Mouse (Mus musculus) right cerebral cortex, postnatal 25 days (tissue): Measurements from ENCODE around the gene Gimap7.

ENCODE experiments used
- DNase-seq: peaks from one replicate; pipeline ENCODE4 v3.0.0; 2022

Gimap7 gene

DNA sequence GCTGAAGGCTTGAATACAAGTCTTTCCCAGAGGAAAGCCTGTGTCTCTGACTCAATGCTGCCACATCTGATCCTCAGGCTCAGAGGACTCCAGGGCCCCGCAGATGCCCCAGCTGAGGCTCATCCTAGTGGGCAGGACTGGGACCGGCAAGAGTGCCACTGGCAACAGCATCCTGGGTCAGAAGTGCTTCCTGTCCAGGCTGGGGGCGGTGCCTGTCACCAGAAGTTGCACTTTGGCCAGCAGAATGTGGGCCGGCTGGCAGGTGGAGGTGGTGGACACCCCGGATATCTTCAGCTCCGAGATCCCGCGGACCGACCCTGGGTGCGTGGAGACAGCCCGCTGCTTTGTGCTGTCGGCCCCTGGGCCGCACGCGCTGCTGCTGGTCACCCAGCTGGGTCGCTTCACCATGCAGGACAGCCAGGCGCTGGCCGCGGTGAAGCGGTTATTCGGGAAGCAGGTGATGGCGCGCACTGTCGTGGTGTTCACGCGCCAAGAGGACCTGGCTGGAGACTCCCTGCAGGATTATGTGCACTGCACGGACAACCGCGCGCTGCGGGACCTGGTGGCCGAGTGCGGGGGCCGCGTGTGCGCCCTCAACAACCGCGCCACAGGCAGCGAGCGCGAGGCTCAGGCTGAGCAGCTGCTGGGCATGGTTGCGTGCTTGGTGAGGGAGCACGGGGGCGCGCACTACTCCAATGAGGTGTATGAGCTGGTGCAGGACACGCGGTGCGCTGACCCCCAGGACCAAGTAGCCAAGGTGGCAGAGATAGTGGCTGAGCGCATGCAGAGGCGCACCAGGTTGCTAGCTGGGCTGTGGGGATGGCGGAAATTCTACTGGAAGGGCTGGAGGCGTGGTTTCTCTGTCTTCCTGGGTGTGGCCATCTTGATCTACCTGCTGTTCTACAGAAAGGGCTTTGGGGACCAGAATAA is 24.3 kb downstream of the Gimap7 start:
- peak; percentile 16 for DNase-seq

DNA sequence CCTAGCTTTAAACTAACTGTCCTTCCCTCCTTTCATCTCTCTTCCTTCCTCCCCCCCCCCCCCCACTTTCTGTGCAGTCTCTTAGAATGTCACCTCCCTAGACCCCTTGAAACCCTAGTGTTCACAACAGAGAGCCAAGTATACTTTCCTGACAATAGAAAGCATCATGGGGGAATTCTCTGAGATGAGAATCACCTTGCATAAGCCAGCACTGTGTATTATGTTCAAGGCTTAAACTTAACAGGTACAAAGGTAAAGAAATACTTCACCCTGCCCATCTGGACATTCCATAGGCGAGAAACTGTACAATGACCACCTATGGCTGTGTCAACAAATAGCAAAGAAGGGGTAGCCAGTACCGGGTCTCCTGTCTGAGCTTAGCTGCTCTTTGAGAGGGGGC is 27.1 kb downstream of the Gimap7 start:
- no peak for DNase-seq

DNA sequence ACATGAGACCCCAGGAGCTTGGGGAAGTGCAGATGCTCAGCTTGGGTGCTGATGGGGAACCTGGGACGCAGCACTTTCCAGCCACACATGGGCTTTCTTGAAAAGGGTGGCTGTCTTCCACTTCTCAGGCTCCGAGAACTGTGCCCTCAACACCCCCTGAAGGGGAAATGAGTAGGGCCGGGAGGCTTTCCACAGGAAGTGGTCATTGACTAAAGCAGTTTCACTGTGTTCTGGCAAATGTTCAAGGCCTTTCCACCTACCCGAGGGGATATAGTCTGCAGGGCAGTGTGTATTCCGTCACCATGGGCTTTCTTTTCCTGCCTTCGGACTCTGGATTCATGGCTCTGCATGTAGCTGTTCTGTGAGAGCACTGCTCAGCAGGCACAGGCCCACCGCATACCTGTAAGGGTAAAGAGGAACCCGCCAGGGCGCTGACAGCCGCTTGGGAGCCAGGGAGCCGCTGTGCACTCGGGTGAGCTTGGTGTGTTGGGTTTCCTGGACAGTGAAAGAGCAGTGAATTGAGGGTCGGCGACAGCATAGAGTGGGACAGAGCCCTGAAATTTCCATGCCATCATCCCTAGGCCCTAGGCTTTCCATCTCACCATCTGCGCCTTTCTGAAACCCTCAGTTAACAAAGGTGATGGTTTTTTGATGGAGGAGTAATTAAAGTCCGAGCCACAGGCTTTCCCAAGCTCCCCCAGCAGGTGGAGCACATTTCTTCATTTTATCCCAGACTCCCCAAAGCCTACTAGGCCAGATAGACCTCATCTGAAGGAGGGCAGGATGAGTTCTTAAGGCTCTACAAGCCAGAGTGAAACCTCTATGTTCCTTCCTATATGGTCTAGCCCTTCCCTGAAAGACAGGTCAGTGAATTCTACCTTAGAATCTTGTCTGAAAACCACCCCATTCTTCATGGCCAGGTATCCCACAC is 27.8 kb downstream of the Gimap7 start, which contains the start of gene Gimap5:
TSS of gene Gimap5 (plus strand) at position 239 of the 931 bp plus-strand sequence.
- no peak for DNase-seq

DNA sequence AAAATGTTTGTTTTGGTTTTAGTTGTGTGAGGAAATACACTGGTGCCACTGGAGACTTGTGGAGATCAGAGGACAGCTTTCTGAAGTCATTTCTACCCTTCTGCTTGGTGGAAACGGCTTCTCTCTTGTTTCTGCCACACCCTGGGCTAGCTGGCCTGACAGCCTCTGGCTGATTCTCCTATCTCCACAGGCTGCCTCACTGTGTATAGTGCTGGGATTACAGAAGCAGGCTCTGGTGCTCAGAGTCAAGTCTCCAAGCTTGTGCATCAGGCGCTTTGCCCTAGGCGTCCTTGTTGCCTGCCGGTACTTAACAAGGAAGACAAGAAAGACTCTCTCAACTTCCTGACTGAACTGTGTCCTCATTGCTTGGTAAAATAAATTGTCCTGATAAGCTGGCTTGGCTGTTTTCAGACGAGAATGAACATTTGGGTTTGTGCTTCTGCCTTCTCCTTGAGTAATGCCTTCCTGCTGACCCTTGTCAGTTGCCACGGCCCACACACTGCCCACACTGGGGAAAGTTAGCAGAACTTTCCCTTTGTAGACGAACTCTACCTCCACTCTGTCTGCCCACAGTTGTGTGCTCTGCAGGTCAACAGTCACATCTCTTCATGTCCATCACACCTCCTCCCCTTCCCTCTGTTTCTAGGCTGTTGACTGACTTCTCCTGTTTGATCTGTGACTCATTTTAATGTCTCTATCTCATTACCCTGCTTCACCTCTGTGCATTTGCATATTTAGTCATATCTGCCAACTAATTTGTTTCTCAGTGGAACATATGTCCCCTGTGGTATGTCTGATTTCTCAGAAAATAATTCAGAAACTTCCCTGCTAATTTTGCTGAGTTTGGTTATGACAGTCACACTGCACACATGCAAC is 28.9 kb downstream of the Gimap7 start:
- no peak for DNase-seq

DNA sequence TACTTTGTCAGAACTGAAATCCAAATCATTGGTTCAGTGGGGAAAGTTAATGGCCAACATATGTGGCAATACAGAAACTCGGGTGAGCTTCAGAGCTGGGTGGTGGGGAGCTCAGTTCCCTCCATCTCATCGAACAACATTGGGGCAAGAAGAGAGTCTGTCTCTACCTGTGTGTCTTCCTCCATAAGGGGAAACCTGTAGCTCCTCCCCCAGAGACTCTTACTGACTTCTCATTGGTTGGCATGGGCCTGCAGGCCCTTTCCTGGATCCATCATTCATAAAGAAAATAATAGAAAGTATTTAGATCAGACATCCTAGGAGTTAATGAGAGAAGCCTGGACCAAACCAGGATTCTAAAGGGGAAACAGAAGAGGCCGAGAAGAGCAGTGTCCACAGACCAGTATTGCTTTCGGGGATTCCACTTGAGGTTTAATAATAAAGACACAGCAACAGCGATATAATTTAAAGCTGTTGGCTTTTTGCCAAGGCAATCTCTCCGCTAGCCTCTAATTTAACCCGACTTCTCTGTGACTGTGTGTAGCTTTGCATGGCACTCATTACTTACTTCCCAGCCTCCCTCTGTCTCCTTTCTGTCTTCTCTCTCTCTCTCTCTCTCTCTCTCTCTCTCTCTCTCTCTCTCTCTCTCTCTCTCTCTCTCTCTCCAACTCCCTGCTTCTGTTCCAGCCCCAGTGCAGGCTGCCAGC is 45.3 kb downstream of the Gimap7 start:
- DNase-seq = no peak

DNA sequence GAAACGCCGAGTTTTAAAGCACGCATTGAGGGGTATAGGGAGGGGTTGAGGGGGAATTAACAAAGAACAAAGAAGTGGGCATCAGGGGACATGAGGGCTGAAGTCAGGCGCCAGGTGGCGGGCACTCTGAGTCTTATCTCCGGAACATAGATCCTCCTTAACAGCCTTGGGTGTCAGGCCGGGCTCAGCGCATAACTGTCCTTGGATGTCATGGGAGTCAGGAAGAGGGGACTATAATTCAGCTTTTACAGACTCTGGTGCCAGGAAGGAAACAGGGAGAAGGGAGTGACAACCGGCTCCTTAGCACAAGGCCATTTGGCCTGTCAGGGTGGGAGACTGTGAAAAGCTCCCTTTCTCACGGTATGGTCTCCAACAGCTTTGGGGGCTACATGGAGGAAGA is 46.1 kb downstream of the Gimap7 start:
- DNase-seq = no peak

DNA sequence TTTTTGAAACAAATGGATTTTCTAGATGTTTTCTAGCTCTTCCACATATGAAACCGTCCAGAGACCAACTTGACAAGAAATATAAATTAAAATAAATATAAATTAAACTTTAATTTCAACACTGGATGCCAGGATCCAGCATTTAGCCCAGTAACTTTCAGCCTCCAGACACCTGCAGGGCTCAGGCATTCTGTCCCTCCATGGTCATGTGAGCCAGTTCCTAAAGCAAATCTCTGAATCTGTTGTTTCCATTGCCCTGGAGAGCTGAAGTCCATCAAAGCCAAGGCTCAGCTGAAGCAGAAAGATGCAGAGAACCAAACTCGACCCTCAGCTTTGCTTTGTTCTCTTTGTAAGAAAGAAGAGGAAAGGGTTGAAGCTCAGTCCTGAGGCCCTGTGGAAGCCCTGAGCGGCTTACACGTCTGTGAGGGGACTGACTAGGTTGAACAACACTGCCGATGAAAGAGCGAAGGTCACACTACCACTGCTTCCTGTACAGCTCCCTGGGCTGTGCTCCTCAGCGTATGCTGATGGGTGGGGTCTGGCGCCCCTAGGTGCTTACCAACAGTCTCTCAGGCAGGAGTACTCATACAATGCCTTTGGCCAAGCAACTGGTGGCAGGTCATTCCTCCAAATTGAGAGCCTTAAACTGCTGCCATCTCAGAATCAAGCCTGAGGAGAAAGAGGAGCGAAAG is 49.9 kb downstream of the Gimap7 start:
- DNase-seq = no peak

DNA sequence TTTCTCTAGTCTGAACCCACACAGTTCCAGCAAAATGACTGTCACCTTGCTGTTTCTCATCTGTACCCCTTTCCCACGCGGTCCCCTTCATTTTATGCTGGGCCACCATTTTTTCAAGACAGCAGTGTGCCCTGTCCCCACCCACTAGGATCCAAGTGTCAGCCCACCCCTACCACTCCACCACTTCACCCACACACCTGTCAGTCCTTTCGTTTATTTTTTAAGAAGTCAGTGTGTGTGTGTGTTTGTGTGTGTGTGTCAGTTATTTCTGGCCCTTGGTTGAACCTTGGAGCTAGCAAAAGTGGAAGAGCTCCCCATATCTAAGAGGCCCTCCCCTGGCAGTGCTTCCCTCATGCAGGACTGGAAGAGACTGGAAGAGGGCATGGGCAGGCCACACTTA is 50.5 kb downstream of the Gimap7 start:
- DNase-seq = no peak

DNA sequence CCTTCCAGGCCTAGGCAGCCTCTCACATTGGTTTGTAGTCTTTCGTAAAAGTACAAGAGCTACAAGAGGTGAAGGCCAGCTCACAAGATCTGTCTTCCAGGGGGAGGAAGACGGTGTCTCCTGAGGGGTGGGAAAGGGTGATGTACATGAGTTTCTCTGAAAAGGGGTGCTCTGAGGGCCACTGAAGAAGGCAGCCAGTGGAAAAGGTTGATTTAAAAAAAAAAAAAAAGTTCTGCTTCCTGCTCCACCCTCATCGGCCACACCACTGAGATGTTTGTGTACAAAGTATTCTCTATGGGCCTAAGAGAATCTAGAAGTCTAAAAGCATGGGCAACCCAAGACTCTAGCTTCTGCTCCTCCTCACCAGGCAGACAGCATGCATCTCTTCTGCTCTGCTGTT is 52.3 kb downstream of the Gimap7 start, which contains the start of gene Gimap3:
TSS of gene Gimap3 (minus strand) at position 156 of the 400 bp plus-strand sequence.
- no peak for DNase-seq

DNA sequence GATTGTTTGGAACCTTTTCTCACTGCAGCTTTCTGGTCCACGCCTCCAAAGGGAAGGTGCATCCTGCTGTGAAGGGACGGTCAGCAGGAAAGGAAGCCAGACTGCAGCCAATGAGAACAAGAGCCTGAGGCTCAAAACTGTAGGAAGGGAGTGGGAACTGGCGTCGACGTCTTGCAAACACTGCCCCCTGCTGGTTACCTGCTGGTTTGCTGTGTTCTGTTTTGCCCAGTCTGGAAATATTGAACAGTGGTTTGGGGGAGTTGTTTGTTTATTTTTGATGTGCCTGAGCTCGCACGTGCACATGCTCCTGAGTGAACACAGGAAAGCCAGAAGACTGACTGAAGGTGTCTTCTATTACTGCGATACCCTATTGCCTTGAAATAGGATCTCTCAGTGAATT is 53.6 kb downstream of the Gimap7 start:
- DNase-seq = peak; percentile 68
